8 mouse cellular contexts compared by ENCODE assay signal in the genomic region with DNA sequence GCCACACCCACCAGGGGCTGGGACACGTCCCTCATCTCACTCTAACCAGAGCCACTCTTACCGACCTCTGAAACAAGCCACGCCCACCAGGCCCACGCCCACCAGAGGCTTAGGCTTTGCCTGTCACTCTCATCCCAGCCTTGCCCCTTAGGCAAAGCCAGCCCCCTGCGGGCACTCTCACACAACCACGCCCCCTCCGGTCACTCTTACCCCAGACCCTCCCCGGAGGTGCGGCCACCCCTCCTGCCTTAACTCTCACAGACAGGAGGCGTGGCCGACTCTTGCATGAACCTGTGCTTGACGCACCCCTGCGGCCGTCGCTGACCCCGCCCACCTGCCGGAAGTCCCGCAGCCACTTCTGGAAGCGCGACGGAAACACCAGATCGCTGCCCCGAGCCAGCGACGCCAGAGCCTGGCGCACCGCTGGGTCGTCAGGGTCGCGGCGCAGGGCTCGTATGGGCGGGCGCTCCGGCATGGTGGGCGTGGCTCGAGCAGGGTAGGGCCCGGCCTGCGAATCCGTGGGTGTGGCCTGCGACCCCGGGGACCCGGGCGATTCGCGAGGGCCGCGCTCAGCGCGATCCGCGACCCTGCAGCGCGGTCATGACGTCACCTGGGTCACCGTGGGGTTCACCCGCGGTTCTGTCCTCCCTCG. TPM values are rescaled to one million over a fixed set of nuclear protein-coding genes. Genes with fewer than 3 reads are reported as not detected.
DNase-seq lines count a peak whose midpoint lies in the region; ATAC-seq lines count a peak whose summit lies in the region.

No protein-coding gene starts in this region.

- no peaks in the 10 kb centered on the region for H3K27me3 ChIP-seq in embryonic facial prominence, embryonic 13.5 days
- H3K27me3 ChIP-seq in limb, embryonic 13.5 days, result no peaks in the 10 kb centered on the region
- H3K27me3 ChIP-seq in midbrain, embryonic 16.5 days (ENCODE audit: control insufficient read depth, insufficient read depth, low read depth, low read length), result no peaks in the 10 kb centered on the region

- peak overlapping the region; percentile 60 for H3K4me2 ChIP-seq in embryonic facial prominence, embryonic 13.5 days
- peak overlapping the region; percentile 66 for H3K4me2 ChIP-seq in limb, embryonic 13.5 days (replicated peaks)
- peak overlapping the region; percentile 66 for H3K4me2 ChIP-seq in midbrain, embryonic 16.5 days (ENCODE audit: low read length)

- under 1% methylated on average over 55 of the region's 59 CpGs for WGBS in embryonic facial prominence, embryonic 13.5 days
- 0% methylated on average over 59 of the region's 59 CpGs for WGBS in limb, embryonic 13.5 days
- WGBS in midbrain, embryonic 16.5 days, result under 1% methylated on average over 49 of the region's 59 CpGs

- H3K9ac ChIP-seq in embryonic facial prominence, embryonic 13.5 days, result peak overlapping the region; percentile 79
- H3K9ac ChIP-seq in limb, embryonic 13.5 days, result peak overlapping the region; percentile 73
- peak overlapping the region; percentile 76 for H3K9ac ChIP-seq in midbrain, embryonic 16.5 days (ENCODE audit: low read depth, low read length)

- peak; percentile 99 for DNase-seq in 3134 (ENCODE audit: extremely low read depth, insufficient read length, low spot score)
- peak; percentile 94 to 96 for DNase-seq in adrenal gland, postnatal 36 days
- DNase-seq in heart, adult 18-20 months, result peak; percentile 94 to 97
- peak; percentile 95 to 96 for DNase-seq in kidney, adult 8-10 months
- DNase-seq in spleen, postnatal 10 days (ENCODE audit: low spot score in 2 of 2), result peak; percentile 82 to 95

- no peaks in the 10 kb centered on the region for H3K9me3 ChIP-seq in embryonic facial prominence, embryonic 13.5 days
- H3K9me3 ChIP-seq in limb, embryonic 13.5 days, result no peaks in the 10 kb centered on the region
- no peaks in the 10 kb centered on the region for H3K9me3 ChIP-seq in midbrain, embryonic 16.5 days (replicated peaks; ENCODE audit: control insufficient read depth, low read length, poor library complexity, severe bottlenecking)

- no peaks in the 10 kb centered on the region for H3K36me3 ChIP-seq in embryonic facial prominence, embryonic 13.5 days
- no peaks in the 10 kb centered on the region for H3K36me3 ChIP-seq in limb, embryonic 13.5 days
- H3K36me3 ChIP-seq in midbrain, embryonic 16.5 days (ENCODE audit: control insufficient read depth, insufficient read depth, low read length), result no peaks in the 10 kb centered on the region

- peak overlapping the region; percentile 98 for H3K27ac ChIP-seq in embryonic facial prominence, embryonic 13.5 days
- H3K27ac ChIP-seq in limb, embryonic 13.5 days, result peak overlapping the region; percentile 97
- H3K27ac ChIP-seq in midbrain, embryonic 16.5 days (ENCODE audit: low read length), result peak overlapping the region; percentile 95

- H3K4me3 ChIP-seq in embryonic facial prominence, embryonic 13.5 days, result peak overlapping the region; percentile 63
- H3K4me3 ChIP-seq in limb, embryonic 13.5 days, result peak overlapping the region; percentile 65
- peak overlapping the region; percentile 73 for H3K4me3 ChIP-seq in midbrain, embryonic 16.5 days (ENCODE audit: low read depth, low read length)

- no peaks in the 10 kb centered on the region for H3K4me1 ChIP-seq in embryonic facial prominence, embryonic 13.5 days
- H3K4me1 ChIP-seq in limb, embryonic 13.5 days, result no peaks in the 10 kb centered on the region
- H3K4me1 ChIP-seq in midbrain, embryonic 16.5 days (ENCODE audit: control insufficient read depth, insufficient read depth, low read length), result no peaks in the 10 kb centered on the region

- peak; percentile 82 for ATAC-seq in embryonic facial prominence, embryonic 13.5 days (ENCODE audit: insufficient number of reproducible peaks, insufficient read depth, low FRiP score, low TSS enrichment, low read depth)
- ATAC-seq in limb, embryonic 13.5 days (ENCODE audit: low FRiP score, low read depth), result peak; percentile 70
- peak; percentile 62 for ATAC-seq in midbrain, embryonic 16.5 days

RNA-seq across cellular contexts. Expression of a gene that starts 53.7 kb away (rescaled TPM):
- 100 to 1,000 TPM in 1 of 2 experiments, 10 to 100 TPM in 1; 92.7 to 101 TPM for total RNA-seq in adrenal gland, postnatal 36 days (2021)
- 113 and 120 TPM in 2 replicates for polyA plus RNA-seq in embryonic facial prominence, embryonic 13.5 days (2015; fragmentation: Nextera tagmentation; extraction: Ambion mirVana)
- total RNA-seq in heart, adult 18-20 months (2021), result 10 to 100 TPM; 93.9 to 96.1 TPM
- polyA plus RNA-seq in limb, embryonic 13.5 days (2015; fragmentation: Nextera tagmentation; extraction: Ambion mirVana), result 119 and 136 TPM in 2 replicates
- 137 and 147 TPM in 2 replicates for polyA plus RNA-seq in midbrain, embryonic 16.5 days (2015; fragmentation: Nextera tagmentation; extraction: Ambion mirVana)

Comparison
In these comparisons a context has a peak if more than half of its experiments do, and no peak if none do; other contexts are left out.
1. Peak in every context shown above with its lines: DNase-seq, ATAC-seq, H3K4me3 ChIP-seq and H3K27ac ChIP-seq.